Mouse (Mus musculus) MEL (cell line): ENCODE measurements around the gene Senp1. TPM values are rescaled to one million over a fixed set of nuclear protein-coding genes. Genes with fewer than 3 reads are reported as not detected.

Experiments used
- DNase-seq: peaks from one replicate; pipeline ENCODE4 v3.0.0; 2011; ENCODE audit warnings: low read depth, low spot score
- H3K27ac ChIP-seq: 2 replicates; pipeline ENCODE4 v1.5.1; 2012; ENCODE audit warnings: low read depth, mild to moderate bottlenecking, control low read depth, low read length, moderate library complexity; ENCODE audit not compliant: control insufficient read depth
- H3K27me3 ChIP-seq, 2 experiments: fragments of 150-350 bp in 1 of 2; sonication (generic) in 1 of 2; 2 replicates each; pipeline ENCODE4 v1.6.1; 2012; ENCODE audit warnings: low read length in 2 of 2, mild to moderate bottlenecking in 2 of 2, improper control_type of control experiment in 1 of 2, moderate library complexity in 1 of 2; ENCODE audit not compliant: insufficient read depth in 2 of 2, control insufficient read depth in 1 of 2
- H3K36me3 ChIP-seq, 2 experiments: 2 replicates each; pipeline ENCODE4 v1.6.1; 2012 to 2014; ENCODE audit warnings: low read length in 2 of 2, improper control_type of control experiment in 1 of 2, inconsistent platforms in 1 of 2, mild to moderate bottlenecking in 1 of 2; ENCODE audit not compliant: insufficient read depth in 2 of 2, control insufficient read depth in 1 of 2
- H3K4me1 ChIP-seq, 2 experiments: fragments of 150-350 bp in 1 of 2; sonication (generic) in 1 of 2; 2 replicates each; pipeline ENCODE4 v1.6.1; 2012; ENCODE audit warnings: low read length in 2 of 2, improper control_type of control experiment in 1 of 2, mild to moderate bottlenecking in 1 of 2; ENCODE audit not compliant: insufficient read depth in 2 of 2, control insufficient read depth in 1 of 2
- H3K4me3 ChIP-seq, 2 experiments: fragments of 150-350 bp in 1 of 2; sonication (generic) in 1 of 2; 2 replicates each; pipeline ENCODE4 v1.5.1; 2012; ENCODE audit warnings: low read depth in 2 of 2, low read length in 2 of 2, mild to moderate bottlenecking in 2 of 2, moderate library complexity in 2 of 2, control low read depth in 1 of 2, improper control_type of control experiment in 1 of 2; ENCODE audit not compliant: control insufficient read depth in 1 of 2, insufficient read depth in 1 of 2
- H3K79me2 ChIP-seq: 2 replicates; pipeline ENCODE4 v1.6.1; 2012; ENCODE audit warnings: mild to moderate bottlenecking, low read length, moderate library complexity; ENCODE audit not compliant: control insufficient read depth, poor library complexity, insufficient read depth
- H3K9ac ChIP-seq: 2 replicates; pipeline ENCODE4 v1.6.1; 2012; ENCODE audit warnings: low read depth, mild to moderate bottlenecking, control low read depth, low read length, moderate library complexity; ENCODE audit not compliant: control insufficient read depth, poor library complexity, severe bottlenecking
- H3K9me3 ChIP-seq: fragments of 150-350 bp; sonication (generic); replicated peaks from 2 replicates; pipeline ENCODE4 v1.6.1; 2012; ENCODE audit warnings: mild to moderate bottlenecking, low read length, improper control_type of control experiment, moderate library complexity; ENCODE audit not compliant: insufficient read depth
- BHLHE40 ChIP-seq: IDR thresholded peaks from 2 replicates; pipeline ENCODE4 v1.6.1; 2012; ENCODE audit warnings: low read depth, mild to moderate bottlenecking, inconsistent platforms, low read length, improper control_type of control experiment, borderline replicate concordance
- CTCF ChIP-seq, 3 experiments: IDR thresholded peaks in 2 of 3; conservative IDR thresholded peaks in 1 of 3; 2 replicates each; pipeline ENCODE4 v1.5.1; 2011 to 2012; ENCODE audit warnings: low read length in 3 of 3, low read depth in 2 of 3, mild to moderate bottlenecking in 2 of 3, improper control_type of control experiment in 1 of 3, inconsistent platforms in 1 of 3, mixed read lengths in 1 of 3, moderate library complexity in 1 of 3; ENCODE audit not compliant: control insufficient read depth in 1 of 3, insufficient read depth in 1 of 3, poor library complexity in 1 of 3, severe bottlenecking in 1 of 3
- EP300 ChIP-seq, 2 experiments: IDR thresholded peaks; 2 replicates each; pipeline ENCODE4 v1.6.1; 2011; ENCODE audit warnings: improper control_type of control experiment in 2 of 2, low read length in 2 of 2, low read depth in 1 of 2, mild to moderate bottlenecking in 1 of 2
- KAT2A ChIP-seq: conservative IDR thresholded peaks from 2 replicates; pipeline ENCODE4 v1.6.1; 2012; ENCODE audit warnings: low read depth, low read length, improper control_type of control experiment, inconsistent platforms
- MAFK ChIP-seq: IDR thresholded peaks from 2 replicates; pipeline ENCODE4 v1.6.1; 2011; ENCODE audit warnings: low read depth, mild to moderate bottlenecking, low read length, improper control_type of control experiment, borderline replicate concordance
- MAX ChIP-seq: IDR thresholded peaks from 2 replicates; pipeline ENCODE4 v1.6.1; 2011; ENCODE audit warnings: low read length, improper control_type of control experiment
- MAZ ChIP-seq: IDR thresholded peaks from 2 replicates; pipeline ENCODE4 v1.6.1; 2012; ENCODE audit warnings: low read depth, mild to moderate bottlenecking, inconsistent platforms, low read length, improper control_type of control experiment
- MYB ChIP-seq: IDR thresholded peaks from 2 replicates; pipeline ENCODE4 v1.6.1; 2011; ENCODE audit warnings: mild to moderate bottlenecking, low read depth, low read length, improper control_type of control experiment
- NELFE ChIP-seq: IDR thresholded peaks from 2 replicates; pipeline ENCODE4 v1.6.1; 2011; ENCODE audit warnings: low read depth, low read length, improper control_type of control experiment
- POLR2AphosphoS2 ChIP-seq: IDR thresholded peaks from 2 replicates; pipeline ENCODE4 v1.6.1; 2011; ENCODE audit warnings: low read length, improper control_type of control experiment
- POLR2AphosphoS5 ChIP-seq: IDR thresholded peaks from 2 replicates; pipeline ENCODE4 v1.6.1; 2012; ENCODE audit warnings: low read depth, borderline replicate concordance, mild to moderate bottlenecking, inconsistent platforms, low read length, moderate library complexity, mixed read lengths
- RCOR1 ChIP-seq: IDR thresholded peaks from 2 replicates; pipeline ENCODE4 v1.6.1; 2012; ENCODE audit warnings: low read depth, mild to moderate bottlenecking, inconsistent platforms, low read length, improper control_type of control experiment
- SMC3 ChIP-seq: IDR thresholded peaks from 2 replicates; pipeline ENCODE4 v1.6.1; 2011; ENCODE audit warnings: low read depth, low read length, improper control_type of control experiment
- TCF12 ChIP-seq: IDR thresholded peaks from 2 replicates; pipeline ENCODE4 v1.6.1; 2014; ENCODE audit warnings: low read depth, mild to moderate bottlenecking, inconsistent platforms, low read length, improper control_type of control experiment, moderate library complexity
- USF1 ChIP-seq: IDR thresholded peaks from 2 replicates; pipeline ENCODE4 v1.6.1; 2014; ENCODE audit warnings: low read depth, mild to moderate bottlenecking, inconsistent platforms, low read length, improper control_type of control experiment, moderate library complexity
- USF2 ChIP-seq, 2 experiments: IDR thresholded peaks; 2 replicates each; pipeline ENCODE4 v1.6.1; 2011 to 2012; ENCODE audit warnings: improper control_type of control experiment in 2 of 2, low read length in 2 of 2, borderline replicate concordance in 1 of 2, inconsistent platforms in 1 of 2, low read depth in 1 of 2, mild to moderate bottlenecking in 1 of 2; ENCODE audit not compliant: insufficient read depth in 1 of 2
- ZC3H11A ChIP-seq: IDR thresholded peaks from 2 replicates; pipeline ENCODE4 v1.6.1; 2012; ENCODE audit warnings: low read depth, mild to moderate bottlenecking, inconsistent platforms, low read length, improper control_type of control experiment
- ZKSCAN1 ChIP-seq: IDR thresholded peaks from 2 replicates; pipeline ENCODE4 v1.6.1; 2012; ENCODE audit warnings: low read depth, mild to moderate bottlenecking, inconsistent platforms, low read length, improper control_type of control experiment, moderate library complexity
- polyA plus RNA-seq, 2 experiments: library from polyadenylated mRNA; stranded (reverse) in 1 of 2; unstranded in 1 of 2; fragments of >175 nt in 1 of 2; fragments of >200 nt in 1 of 2; gene quantifications; 2 replicates each; pipeline versions ENCODE4 v1.2.1 to v1.2.4; 2012; ENCODE audit warnings: low replicate concordance in 2 of 2, low read depth in 1 of 2; ENCODE audit not compliant: insufficient read length in 2 of 2, insufficient read depth in 1 of 2, missing spikeins in 1 of 2
- total RNA-seq: library from RNA; depleted of rRNA; stranded (reverse); fragments of 300-350 nt; gene quantifications from 2 replicates; pipeline ENCODE4 v1.2.3, GENCODE M21; 2012

The Senp1 gene
- total and polyA plus RNA-seq, 3 experiments: 34.1 to 96.5 TPM; not detected in 1

DNA sequence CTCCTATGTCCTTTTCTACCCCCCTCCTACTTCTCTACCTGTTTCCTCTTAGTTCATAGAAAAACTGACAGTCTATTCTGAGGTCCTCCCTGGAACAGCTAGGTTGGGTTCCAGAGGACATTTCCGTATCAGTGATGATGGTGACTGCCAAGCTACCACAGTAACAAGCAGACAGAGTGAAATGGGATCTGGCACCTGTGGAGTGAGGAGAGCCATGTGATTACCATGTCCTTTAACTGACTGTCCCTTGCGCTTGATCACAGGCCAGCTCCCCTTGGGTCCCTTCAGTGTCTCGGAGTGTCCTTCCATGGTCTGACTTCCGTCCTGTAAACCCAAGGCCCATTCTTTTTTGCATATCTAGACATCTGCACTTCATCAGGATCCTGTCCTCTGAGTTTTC, 37.5 kb upstream of the Senp1 start:
- Histone ChIP-seq H3K27ac (no peak overlapping the region), H3K36me3 (peaks cover 0 to 27% of the 10 kb centered on the region in 2 experiments; a peak in 2 of 4 replicates), H3K4me3 (no peak overlapping the region), H3K4me1 (no peaks in the 10 kb centered on the region), H3K79me2 (no peaks in the 10 kb centered on the region), H3K27me3 (no peaks in the 10 kb centered on the region), H3K9ac (no peak overlapping the region), H3K9me3 (no peaks in the 10 kb centered on the region)
- TF ChIP-seq RCOR1 (no peak), POLR2AphosphoS2 (no peak), USF1 (no peak), BHLHE40 (no peak), MYB (no peak), CTCF (IDR thresholded peaks at IDR 0.05 in 2 of 3, conservative IDR thresholded peaks at IDR 0.05 in 1 of 3; ENCODE audit: control insufficient read depth in 1 of 3, insufficient read depth in 1 of 3, low read depth in 2 of 3, low read length in 3 of 3, poor library complexity in 1 of 3, severe bottlenecking in 1 of 3) (no peak), USF2 (IDR thresholded peaks at IDR 0.05; ENCODE audit: borderline replicate concordance in 1 of 2, insufficient read depth in 1 of 2, low read depth in 1 of 2, low read length in 2 of 2) (no peak), KAT2A (no peak), MAZ (no peak), MAFK (no peak), ZKSCAN1 (no peak), EP300 (IDR thresholded peaks at IDR 0.05; ENCODE audit: low read depth in 1 of 2, low read length in 2 of 2) (no peak), MAX (no peak), ZC3H11A (no peak), NELFE (no peak), SMC3 (no peak)
- no peak for DNase-seq

GRCm38 (mm10) chr15:98120831-98121230, 27.3 kb upstream of the Senp1 start:
- no peaks in the 10 kb centered on the region for H3K79me2 ChIP-seq

More at GRCm38 (mm10) chr15:98120831-98121230, 27.3 kb upstream of the Senp1 start:
- no peak overlapping the region for H3K27ac ChIP-seq
- H3K36me3 ChIP-seq: peaks cover 13 to 52% of the 10 kb centered on the region in 2 experiments
- H3K9me3 ChIP-seq: no peaks in the 10 kb centered on the region
- H3K4me1 ChIP-seq: peaks cover 12 to 14% of the 10 kb centered on the region in 2 experiments
- DNase-seq: no peak
- no peak overlapping the region for H3K4me3 ChIP-seq
- TF ChIP-seq TCF12 (no peak), POLR2AphosphoS5 (no peak), MAFK (no peak), BHLHE40 (no peak)
- no peak overlapping the region for H3K9ac ChIP-seq
- no peaks in the 10 kb centered on the region for H3K27me3 ChIP-seq
